Mouse (Mus musculus) stomach, embryonic 15.5 days (tissue): ENCODE measurements around the gene Rbpj. TPM values are rescaled to one million over a fixed set of nuclear protein-coding genes. Genes with fewer than 3 reads are reported as not detected.
A peak's percentile ranks its signal among the peaks of the same experiment; 100 is the strongest.

Experiments used
- ATAC-seq: fragments of 200-750 bp; cut with Nextera tagmentation; 2 replicates; pipeline ENCODE4 v1.8.0; 2017; ENCODE audit warnings: low read depth, moderate number of reproducible peaks, moderate TSS enrichment; ENCODE audit not compliant: insufficient read depth, low FRiP score
- H3K27ac ChIP-seq: fragments of 300-500 bp; sonication (generic); 2 replicates; pipeline ENCODE4 v1.5.1; 2015; ENCODE audit warnings: mild to moderate bottlenecking, inconsistent platforms
- H3K27me3 ChIP-seq: fragments of 300-500 bp; sonication (generic); replicated peaks from 2 replicates; pipeline ENCODE4 v1.6.1; 2015; ENCODE audit warnings: inconsistent platforms
- H3K36me3 ChIP-seq: fragments of 300-500 bp; sonication (generic); 2 replicates; pipeline ENCODE4 v1.6.1; 2015; ENCODE audit warnings: inconsistent platforms
- H3K4me1 ChIP-seq: fragments of 300-500 bp; sonication (generic); 2 replicates; pipeline ENCODE4 v1.6.1; 2015; ENCODE audit warnings: inconsistent platforms
- H3K4me2 ChIP-seq: fragments of 300-500 bp; sonication (generic); 2 replicates; pipeline ENCODE4 v1.6.1; 2015; ENCODE audit warnings: mild to moderate bottlenecking, inconsistent platforms
- H3K4me3 ChIP-seq: fragments of 300-500 bp; sonication (generic); replicated peaks from 2 replicates; pipeline ENCODE4 v1.5.1; 2015; ENCODE audit warnings: inconsistent platforms
- H3K9ac ChIP-seq: fragments of 300-500 bp; sonication (generic); 2 replicates; pipeline ENCODE4 v1.6.1; 2015; ENCODE audit warnings: inconsistent platforms
- H3K9me3 ChIP-seq: fragments of 300-500 bp; sonication (generic); 2 replicates; pipeline ENCODE4 v1.6.1; 2016; ENCODE audit warnings: inconsistent platforms
- WGBS: fragments of 180-500 bp; shearing (Covaris S2); methylation state at CpG from one replicate; pipeline ENCODE4 v1.1.7; 2015; 5-methylcytosine and 5-hydroxymethylcytosine counted together
- polyA plus RNA-seq: library from polyadenylated mRNA; unstranded; fragments of >200 nt; fragmentation: Nextera tagmentation; extraction: Ambion mirVana; gene quantifications from 2 replicates; pipeline ENCODE4 v1.2.1, GENCODE M21; 2015

The Rbpj gene
- polyA plus RNA-seq, 1 experiment from 2014 or later = 26.9 TPM

- H3K4me2 ChIP-seq = no peak overlapping the region
- H3K9me3 ChIP-seq = no peaks in the 10 kb centered on the region
- no peaks in the 10 kb centered on the region for H3K4me1 ChIP-seq
- WGBS = 62% methylated on average over 6 of the region's 6 CpGs
- H3K27ac ChIP-seq = no peak overlapping the region
- H3K36me3 ChIP-seq = no peaks in the 10 kb centered on the region
- no peak overlapping the region for H3K4me3 ChIP-seq
- H3K27me3 ChIP-seq = no peaks in the 10 kb centered on the region
- no peak overlapping the region for H3K9ac ChIP-seq
- ATAC-seq = no peak
Observed at GRCm38 (mm10) chr5:53557544-53558260, 91.8 kb downstream of the Rbpj start.

GRCm38 (mm10) chr5:53561160-53561559, 95.2 kb downstream of the Rbpj start:
- H3K4me3 ChIP-seq = no peak overlapping the region
- no peak for ATAC-seq
- H3K27me3 ChIP-seq = no peaks in the 10 kb centered on the region
- H3K36me3 ChIP-seq = no peaks in the 10 kb centered on the region
- H3K4me1 ChIP-seq = no peaks in the 10 kb centered on the region
- H3K27ac ChIP-seq = no peak overlapping the region
- no peak overlapping the region for H3K4me2 ChIP-seq
- WGBS = 79% methylated on average over 7 of the region's 7 CpGs
- H3K9me3 ChIP-seq = no peaks in the 10 kb centered on the region
- no peak overlapping the region for H3K9ac ChIP-seq

DNA sequence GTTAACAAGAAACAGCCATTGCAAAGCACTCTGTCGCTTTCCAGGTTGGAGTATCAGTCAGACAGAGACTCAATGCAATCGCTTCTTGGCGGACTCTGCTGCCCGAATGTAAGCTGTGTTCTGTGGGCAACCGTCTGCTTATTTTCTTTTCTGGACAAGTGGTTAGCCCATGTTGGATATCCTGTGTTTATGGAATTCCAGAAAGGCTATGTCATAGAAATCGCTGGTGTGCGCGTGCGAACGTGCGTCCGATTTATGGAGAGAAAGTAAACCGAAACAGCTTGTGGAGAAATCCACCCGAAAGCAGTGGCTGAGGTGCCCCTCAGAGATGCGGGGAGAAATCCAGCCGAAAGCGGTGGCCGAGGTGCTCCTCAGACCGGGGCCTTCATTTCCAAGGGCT, 98.4 kb downstream of the Rbpj start:
- WGBS = 57% methylated on average over 19 of the region's 19 CpGs
- Histone ChIP-seq H3K4me2 (peak overlapping the region; percentile 16; the same call in 1 of the 2 replicates), H3K9ac (no peak overlapping the region)

DNA sequence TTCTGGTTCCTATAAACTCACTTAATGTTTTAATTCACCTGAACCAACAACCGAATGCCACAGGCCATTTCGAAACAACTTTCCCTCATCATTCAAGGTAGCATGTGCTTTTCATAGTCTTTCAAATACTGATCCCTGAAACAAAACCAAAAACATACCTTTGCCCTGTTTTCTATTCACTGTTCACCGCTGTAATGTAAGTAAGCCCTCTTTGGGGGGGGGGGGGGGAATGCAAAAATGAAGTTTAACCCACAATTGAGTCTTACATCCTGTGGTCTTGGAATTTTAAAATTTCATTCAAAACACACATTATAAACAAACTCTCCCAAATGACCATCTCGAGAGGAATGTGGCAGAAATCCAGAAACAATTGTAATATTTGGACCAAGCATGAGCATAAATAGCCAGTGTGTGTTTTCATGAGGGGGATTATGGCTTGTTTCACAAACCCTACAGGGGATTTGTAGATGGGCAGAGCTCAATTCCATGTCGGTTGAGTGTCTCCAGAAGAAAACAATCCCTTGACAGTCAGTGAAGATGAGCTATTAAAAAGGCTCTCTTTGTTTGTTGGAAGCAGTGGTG, 99.4 kb downstream of the Rbpj start:
- no peak for ATAC-seq
- Histone ChIP-seq H3K9ac (no peak overlapping the region), H3K27me3 (no peaks in the 10 kb centered on the region), H3K4me2 (no peak overlapping the region), H3K9me3 (no peaks in the 10 kb centered on the region), H3K36me3 (no peaks in the 10 kb centered on the region), H3K4me3 (no peak overlapping the region), H3K27ac (peak overlapping the region; percentile 31; the same call in 1 of the 2 replicates), H3K4me1 (no peaks in the 10 kb centered on the region)
- WGBS = 49% methylated on average over 5 of the region's 5 CpGs

More for the DNA sequence above, 98.4 kb downstream of the Rbpj start:
- no peaks in the 10 kb centered on the region for H3K36me3 ChIP-seq
- no peaks in the 10 kb centered on the region for H3K27me3 ChIP-seq
- no peak overlapping the region for H3K4me3 ChIP-seq
- H3K27ac ChIP-seq = no peak overlapping the region
- H3K9me3 ChIP-seq = no peaks in the 10 kb centered on the region
- no peak for ATAC-seq
- no peaks in the 10 kb centered on the region for H3K4me1 ChIP-seq

DNA sequence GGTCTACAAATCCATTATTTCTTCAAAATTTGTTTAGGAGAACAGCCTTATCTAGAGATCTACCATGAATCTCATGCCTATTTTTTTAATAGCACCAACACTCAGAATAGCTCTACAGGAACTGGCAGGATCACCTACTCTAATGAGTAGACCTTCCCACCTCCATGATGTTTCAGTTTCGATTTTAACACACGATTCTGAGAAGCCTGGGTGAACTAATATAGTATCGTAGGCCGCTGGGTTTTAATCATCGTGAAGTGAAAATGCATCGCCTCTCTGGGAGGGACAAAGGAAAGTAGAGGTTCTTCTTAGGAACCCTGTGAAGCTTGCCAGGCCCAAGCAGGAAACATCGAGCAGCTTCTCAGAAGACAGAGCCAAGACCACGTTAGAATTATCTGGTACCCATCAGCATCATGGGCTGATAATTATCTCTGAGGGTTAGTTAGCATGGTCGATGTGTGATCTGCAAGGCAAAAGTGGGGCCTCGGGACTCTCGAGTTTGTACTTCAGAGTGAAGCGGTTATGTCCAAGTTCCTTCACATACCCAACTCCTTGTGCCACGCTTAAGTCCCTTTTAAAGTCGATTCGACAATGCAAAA, 100.6 kb downstream of the Rbpj start:
- 90% methylated on average over 15 of the region's 15 CpGs for WGBS
- Histone ChIP-seq H3K4me3 (no peak overlapping the region), H3K4me1 (no peaks in the 10 kb centered on the region), H3K27ac (no peak overlapping the region), H3K27me3 (no peaks in the 10 kb centered on the region), H3K9ac (no peak overlapping the region), H3K4me2 (no peak overlapping the region), H3K9me3 (no peaks in the 10 kb centered on the region), H3K36me3 (no peaks in the 10 kb centered on the region)
- ATAC-seq = no peak

DNA sequence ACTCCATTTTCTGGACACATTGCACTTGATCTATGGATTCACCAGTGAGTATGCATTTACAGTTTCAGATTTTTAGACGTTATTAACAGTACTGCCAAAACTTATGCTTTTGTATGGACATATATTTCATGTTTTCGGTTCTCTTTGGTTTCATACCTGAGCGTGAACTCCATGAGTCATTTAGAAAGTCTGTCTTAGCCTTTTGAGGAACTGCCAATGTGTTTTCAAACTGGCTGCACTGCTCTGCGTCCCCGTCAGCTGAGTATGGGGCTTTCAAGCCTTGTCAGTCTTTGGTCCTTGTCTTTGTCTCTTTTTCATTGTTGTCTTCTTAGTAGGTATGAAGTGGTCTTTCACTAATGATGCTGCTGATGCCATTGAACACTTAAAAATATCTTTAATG, 106.5 kb downstream of the Rbpj start:
- Histone ChIP-seq H3K4me3 (no peak overlapping the region), H3K27me3 (no peaks in the 10 kb centered on the region), H3K4me1 (no peaks in the 10 kb centered on the region), H3K36me3 (no peaks in the 10 kb centered on the region), H3K9me3 (no peaks in the 10 kb centered on the region), H3K9ac (no peak overlapping the region), H3K27ac (no peak overlapping the region), H3K4me2 (no peak overlapping the region)
- no peak for ATAC-seq
- WGBS = 82% methylated on average over 5 of the region's 5 CpGs

DNA sequence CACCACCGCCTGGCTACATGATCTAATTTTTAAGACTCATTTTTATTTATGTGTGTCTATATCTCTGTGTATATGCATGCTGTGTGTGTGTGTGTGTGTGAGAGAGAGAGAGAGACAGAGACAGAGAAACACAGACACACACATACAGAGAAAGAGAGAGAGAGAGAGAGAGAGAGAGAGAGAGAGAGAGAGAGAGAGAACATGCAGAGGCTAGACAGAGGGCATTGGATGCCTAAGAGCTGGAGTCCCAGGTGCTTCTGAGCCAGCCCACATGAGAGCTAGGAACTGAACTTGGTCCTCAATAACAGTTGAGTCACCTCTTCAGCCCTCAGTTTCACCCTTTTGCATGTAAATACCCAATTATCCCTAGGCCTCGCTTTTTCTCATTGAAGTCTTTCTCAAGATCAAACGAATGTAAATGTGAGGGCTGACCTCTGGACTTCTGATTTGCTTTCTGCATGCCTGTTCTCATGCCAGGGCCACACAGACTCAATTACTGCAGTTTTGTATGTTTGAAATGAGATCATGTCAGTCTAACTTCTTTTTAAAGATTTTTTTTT, 109.0 kb downstream of the Rbpj start:
- no peak for ATAC-seq
- Histone ChIP-seq H3K4me3 (no peak overlapping the region), H3K9me3 (no peaks in the 10 kb centered on the region), H3K9ac (no peak overlapping the region), H3K4me2 (no peak overlapping the region), H3K27me3 (no peaks in the 10 kb centered on the region), H3K4me1 (no peaks in the 10 kb centered on the region), H3K36me3 (no peaks in the 10 kb centered on the region), H3K27ac (no peak overlapping the region)
- 51% methylated on average over 3 of the region's 3 CpGs for WGBS

DNA sequence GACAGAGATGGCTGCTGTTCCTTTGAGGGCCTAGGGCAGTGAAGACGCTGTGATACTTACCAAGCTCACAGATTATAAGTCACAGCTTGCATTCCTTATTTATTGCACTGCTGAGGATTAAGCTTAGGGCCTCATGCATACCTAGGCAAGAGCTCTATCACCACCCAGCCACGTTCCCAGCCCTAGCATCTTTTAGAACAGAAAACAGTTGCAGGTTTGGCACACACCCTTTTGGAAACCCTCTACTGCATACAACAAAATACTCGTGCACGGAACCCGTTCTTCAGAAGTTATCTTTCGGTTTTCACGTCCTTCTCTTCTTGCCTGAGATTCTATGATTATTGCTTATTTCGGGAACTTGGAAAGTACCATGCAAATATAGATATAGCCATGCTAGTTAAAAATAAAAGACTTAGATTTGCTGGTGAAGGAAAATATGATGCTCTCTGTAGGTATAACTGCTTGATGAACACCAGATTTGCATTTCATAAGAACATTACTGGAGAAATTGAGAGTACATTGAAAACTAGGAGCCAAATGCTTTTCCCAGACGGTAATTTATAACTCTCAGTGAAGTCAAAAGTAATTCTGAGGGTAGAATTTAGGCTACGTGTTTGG, 111.4 kb downstream of the Rbpj start:
- no peak overlapping the region for H3K27ac ChIP-seq
- no peak for ATAC-seq
- H3K36me3 ChIP-seq = no peaks in the 10 kb centered on the region
- 81% methylated on average over 10 of the region's 10 CpGs for WGBS
- H3K9me3 ChIP-seq = no peaks in the 10 kb centered on the region
- no peak overlapping the region for H3K9ac ChIP-seq
- no peaks in the 10 kb centered on the region for H3K27me3 ChIP-seq
- H3K4me1 ChIP-seq = no peaks in the 10 kb centered on the region
- no peak overlapping the region for H3K4me2 ChIP-seq
- no peak overlapping the region for H3K4me3 ChIP-seq

- Histone ChIP-seq H3K4me3 (no peak overlapping the region), H3K27me3 (no peaks in the 10 kb centered on the region), H3K4me2 (no peak overlapping the region), H3K27ac (no peak overlapping the region), H3K4me1 (no peaks in the 10 kb centered on the region), H3K9ac (no peak overlapping the region), H3K36me3 (no peaks in the 10 kb centered on the region), H3K9me3 (no peaks in the 10 kb centered on the region)
- no peak for ATAC-seq
- WGBS = 89% methylated on average over 9 of the region's 9 CpGs
Observed at GRCm38 (mm10) chr5:53584069-53584767, 118.3 kb downstream of the Rbpj start.

DNA sequence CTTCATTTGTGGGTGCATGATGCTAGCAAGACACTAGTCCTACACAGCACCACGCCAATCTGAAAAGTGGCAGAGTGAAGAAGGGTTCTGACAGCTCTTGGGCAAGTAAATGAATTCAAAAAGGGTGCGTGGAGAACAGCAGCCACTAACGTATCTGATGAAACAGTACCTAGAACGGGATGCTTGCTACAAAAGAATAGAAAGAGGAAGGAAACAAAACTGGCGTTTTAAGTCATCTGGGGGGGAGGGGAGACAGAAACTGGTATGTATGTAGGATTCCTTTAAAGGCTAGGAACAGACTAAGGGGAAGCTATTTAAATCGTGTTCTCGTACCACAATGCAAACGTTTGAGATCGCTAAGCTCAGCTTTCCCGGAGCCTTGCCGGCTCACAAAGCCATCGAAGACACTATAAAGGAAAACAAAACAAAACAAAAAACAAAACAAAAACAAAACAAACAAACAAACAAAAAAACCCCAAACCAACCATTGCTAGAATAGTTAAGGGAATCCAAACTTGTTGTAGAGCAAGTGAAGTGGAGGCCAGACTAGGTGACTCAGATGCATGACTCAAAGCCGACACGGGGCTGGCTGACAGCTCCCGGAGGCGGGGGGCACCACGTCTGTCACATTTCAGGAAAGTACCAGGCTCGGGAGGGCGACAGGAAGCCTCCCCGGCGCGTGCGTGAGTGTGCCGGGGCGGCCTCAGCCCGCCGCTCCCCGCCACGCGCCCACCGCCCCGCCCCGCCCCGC, 122.6 kb downstream of the Rbpj start:
- H3K36me3 ChIP-seq = no peaks in the 10 kb centered on the region
- H3K4me2 ChIP-seq = peak overlapping the region; percentile 92
- peak overlapping the region; percentile 99 for H3K27ac ChIP-seq
- peak; percentile 8 for ATAC-seq
- H3K4me1 ChIP-seq = 0 out of 2 replicates have a peak, but pooled peaks cover 4% of the 10 kb centered on the region
- H3K9me3 ChIP-seq = no peaks in the 10 kb centered on the region
- peak overlapping the region; percentile 93 for H3K4me3 ChIP-seq
- H3K9ac ChIP-seq = peak overlapping the region; percentile 12; the same call in 1 of the 2 replicates
- no peaks in the 10 kb centered on the region for H3K27me3 ChIP-seq
- 4% methylated on average over 28 of the region's 34 CpGs for WGBS
